Mouse (Mus musculus): ENCODE measurements around the gene Klhl6.
"Not testable (repeated sequence)": the region's sequence is repeated elsewhere in the genome, so short reads cannot be mapped to it uniquely, and the experiment has no call there.

The Klhl6 gene

DNA sequence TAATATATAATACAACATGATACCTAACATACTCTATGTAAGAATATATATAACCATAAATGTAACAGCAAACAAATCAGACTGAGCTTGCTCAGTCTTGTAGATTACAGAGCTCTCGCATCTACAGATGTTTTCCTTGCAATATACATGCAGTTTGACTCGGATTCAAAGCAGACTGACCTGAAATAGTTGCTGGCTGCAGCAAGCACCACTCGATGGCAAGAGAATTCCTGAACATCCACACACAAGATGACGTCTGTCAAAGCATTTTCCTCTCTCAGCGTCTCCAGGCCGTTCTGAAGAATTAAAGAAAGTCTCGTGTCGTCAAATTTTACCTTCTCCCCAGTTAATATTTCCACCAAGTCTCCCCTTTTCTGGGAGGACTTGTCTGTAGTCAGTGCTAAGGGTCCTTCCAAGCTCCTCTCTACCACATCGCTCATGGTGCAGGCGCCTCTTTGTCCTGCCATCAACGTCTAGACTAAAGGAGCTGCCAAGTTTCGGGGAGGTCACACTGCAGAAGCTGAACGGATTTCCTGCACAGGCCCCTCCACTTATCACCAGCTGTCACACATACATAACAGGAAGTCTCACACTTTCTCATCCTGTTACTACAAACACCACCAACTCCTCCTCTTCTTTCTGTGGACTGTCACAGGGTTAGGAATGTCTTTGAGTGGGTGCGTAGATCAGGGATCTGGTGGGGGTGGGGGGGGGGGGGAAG, at the start of gene Klhl6:
Gene Klhl6 (minus strand): TSS at position 501 of the 721 bp plus-strand sequence.
- no peak for DNase-seq (ENCODE audit: low spot score)

DNA sequence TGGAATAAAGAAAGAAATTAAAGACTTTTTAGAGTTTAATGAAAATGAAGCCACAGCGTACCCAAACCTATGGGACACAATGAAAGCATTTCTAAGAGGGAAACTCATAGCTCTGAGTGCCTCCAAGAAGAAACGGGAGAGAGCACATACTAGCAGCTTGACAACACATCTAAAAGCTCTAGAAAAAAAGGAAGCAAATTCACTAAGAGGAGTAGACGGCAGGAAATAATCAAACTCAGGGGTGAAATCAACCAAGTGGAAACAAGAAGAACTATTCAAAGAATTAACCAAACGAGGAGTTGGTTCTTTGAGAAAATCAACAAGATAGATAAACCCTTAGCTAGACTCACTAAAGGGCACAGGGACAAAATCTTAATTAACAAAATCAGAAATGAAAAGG, 44.4 kb upstream of the Klhl6 start:
- not testable (repeated sequence) for DNase-seq (ENCODE audit: low spot score)

DNA sequence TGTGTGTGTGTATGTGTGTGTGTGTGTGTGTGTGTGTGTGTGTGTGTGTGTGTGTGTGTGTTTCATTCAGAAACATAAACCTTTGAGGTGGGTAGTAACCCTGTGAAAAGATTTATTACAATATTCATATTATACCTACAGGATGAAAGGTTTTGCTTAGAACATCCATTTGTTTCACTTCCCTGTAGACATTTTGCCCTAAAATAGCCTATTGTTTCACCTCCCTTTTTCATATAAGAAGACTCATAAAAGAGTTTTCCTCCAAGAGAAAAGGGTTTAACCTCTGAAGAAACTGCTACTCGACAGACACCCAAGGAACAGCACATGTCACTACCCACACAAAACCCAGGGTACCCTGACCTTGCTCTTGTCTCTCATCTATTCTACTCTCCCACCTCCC, 40.0 kb upstream of the Klhl6 start:
- DNase-seq (ENCODE audit: low spot score): no peak

DNA sequence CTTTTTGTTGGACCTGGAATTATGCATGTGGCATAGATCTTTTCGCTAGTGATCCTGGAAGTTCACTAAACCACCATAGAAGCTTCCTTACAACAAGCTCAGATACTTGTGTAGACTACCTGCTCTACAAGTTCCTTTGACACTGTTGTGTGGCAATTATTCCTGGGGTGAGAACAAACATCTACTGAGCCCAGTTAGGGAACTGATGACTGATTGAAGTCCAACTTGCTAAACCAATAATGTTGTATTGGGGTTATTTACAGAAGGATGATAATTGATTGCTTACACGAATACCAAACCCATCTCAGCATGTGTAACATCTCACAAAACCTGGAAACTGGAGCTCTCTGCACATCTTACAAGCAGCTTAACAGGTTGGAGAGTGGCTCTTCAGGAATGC, 39.0 kb upstream of the Klhl6 start:
- DNase-seq (ENCODE audit: low spot score): no peak

DNA sequence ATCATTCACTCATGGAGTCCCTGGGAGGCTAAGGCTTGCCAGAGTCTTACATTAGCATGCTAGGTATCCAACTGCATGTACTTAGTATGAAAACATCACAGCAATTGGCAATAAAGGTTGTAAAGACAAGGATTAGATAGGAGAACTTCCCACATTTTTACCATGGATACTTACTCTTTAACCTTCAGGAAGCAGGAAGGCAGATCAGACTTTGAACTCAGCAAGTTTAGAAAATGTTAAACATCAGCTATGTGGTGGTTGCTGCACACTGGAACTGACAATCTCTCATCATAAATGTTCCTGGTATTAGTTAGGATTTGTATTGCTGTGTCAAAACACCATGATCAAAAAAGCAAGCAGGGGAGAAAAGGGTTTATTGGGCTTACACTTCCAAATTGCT, 29.8 kb upstream of the Klhl6 start:
- DNase-seq (ENCODE audit: low spot score): no peak

DNA sequence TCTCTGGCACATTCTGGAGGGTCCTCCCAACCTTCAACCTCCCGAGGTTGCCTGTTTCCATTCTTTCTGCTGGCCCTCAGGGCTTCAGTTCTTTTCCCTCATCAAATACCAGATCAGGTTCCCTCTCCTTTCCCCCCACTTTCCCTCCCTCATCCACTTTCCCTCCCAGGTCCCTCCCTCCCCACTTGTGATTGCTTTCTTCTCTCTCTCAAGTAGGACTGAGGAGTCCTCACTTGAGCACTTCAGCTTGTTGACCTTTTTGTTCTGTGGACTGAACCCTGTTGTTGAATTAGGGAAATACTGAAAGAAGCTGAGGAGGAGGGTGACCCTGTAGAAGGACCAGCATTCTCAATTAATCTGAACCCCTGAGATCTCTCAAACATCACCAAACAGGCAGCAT, 23.2 kb upstream of the Klhl6 start:
- no peak for DNase-seq (ENCODE audit: low spot score)

DNA sequence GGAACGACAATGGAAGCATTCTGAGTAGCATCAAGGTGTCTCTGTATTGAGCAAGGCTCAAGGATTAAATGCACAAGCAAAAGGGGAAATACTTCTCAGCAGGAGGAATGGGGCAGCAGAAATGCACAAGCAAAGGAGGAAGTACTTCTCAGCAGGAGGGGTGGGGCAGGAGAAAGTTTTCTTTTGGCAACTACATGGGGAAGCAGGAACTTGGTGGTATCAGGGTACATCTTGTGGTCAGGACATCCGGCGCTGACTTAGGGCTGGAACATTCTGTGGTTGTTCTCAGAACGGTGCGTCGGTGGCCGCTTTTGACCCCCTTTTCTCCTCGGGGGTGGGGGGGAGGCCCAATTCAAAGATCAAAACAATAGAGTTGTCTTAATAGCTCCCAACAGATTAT, 17.4 kb upstream of the Klhl6 start:
- DNase-seq (ENCODE audit: low spot score): not testable (repeated sequence)

DNA sequence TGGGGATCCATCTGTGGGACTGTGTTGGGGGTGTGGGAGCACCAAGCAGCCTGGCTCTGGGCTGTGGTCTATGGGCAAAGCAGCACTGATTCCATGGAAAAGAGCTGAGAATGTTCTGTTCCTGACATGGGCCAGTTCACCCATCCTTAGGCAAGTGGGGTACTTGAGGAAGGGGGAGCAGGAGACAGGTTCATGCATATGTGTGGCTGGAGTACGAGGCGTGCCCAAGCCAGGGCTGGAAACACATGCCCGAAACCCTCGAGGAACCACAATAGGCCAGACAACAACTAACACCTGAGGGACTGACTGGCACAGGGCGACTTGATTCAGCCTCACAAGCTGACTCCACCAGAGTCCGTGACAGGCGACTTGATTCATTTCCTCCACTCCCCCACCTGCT, 14.8 kb upstream of the Klhl6 start:
- no peak for DNase-seq (ENCODE audit: low spot score)

DNA sequence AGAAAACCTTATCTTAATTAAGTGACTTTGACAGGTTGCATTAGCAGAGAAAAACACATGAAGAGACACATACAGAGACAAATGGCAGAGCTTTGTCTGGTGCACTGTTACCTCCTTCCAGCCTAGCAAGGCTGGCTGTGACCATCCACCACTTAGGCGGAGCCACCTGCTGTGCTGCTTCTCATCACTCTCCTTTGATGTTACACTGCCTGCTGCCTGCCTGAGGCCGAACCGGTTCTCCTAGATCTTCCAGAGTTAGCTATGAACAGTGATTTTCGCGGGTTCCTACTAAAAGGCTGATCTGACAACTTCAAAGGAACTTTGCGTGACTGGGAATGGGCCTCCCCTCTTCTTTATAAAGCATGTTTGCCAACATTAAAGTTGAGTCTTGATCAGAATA, 14.1 kb upstream of the Klhl6 start:
- DNase-seq (ENCODE audit: low spot score): not testable (repeated sequence)

DNA sequence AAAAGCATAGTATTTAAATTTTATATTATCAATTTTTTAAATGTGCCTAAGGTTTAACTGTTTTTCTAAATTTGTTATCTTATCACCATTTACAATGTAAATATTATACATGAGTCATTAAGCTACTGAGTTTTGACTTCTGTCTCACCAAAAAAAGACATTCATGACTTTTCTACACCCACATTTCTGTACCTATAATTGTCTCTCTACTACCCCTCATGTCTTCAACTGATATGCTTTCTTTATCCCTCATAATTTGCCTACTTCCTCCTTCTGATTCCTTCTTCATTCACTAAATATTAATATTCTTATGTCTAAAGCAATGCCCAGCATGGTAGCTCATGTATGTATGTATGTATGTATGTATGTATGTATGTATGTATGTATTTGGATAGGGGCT, 13.0 kb upstream of the Klhl6 start:
- DNase-seq (ENCODE audit: low spot score): no peak

DNA sequence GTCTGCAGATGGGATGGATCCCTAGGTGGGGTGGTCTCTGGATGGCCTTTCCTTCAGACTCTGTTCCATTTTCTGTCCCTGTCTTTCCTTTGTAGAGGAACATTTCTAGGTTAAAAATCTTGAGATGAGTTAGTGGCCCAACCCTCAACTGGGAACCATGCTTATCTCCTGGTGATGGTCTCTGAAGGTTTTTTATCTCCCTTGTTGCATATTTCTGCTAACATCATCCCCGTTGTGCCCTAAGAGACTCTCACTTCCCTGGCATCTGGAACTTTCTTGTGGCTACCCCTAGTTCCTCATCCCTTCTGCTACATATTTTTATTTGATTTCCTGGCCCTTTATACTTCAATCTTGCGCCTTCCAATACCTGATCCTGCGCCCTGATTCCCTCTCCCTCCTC, 10.4 kb upstream of the Klhl6 start:
- no peak for DNase-seq (ENCODE audit: low spot score)

DNA sequence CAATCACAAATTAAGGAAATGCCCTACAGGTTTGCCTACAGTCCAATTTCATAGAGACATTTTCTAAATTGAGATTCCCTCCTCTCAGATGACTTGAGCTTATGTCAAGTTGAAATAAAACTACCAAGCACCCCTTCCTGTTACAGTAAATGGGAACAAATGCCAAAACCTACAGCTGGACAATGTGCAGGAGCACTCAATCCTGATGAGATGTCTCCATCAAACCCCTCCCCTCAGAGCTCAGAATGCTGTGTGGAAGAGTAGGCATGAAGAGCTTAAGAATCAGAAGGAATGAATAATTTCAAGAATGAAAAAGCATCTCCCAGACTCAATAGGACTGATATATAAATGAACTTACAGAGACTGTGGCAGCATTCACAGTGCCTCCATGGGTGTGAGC, 7.7 kb upstream of the Klhl6 start:
- DNase-seq (ENCODE audit: low spot score): no peak

DNA sequence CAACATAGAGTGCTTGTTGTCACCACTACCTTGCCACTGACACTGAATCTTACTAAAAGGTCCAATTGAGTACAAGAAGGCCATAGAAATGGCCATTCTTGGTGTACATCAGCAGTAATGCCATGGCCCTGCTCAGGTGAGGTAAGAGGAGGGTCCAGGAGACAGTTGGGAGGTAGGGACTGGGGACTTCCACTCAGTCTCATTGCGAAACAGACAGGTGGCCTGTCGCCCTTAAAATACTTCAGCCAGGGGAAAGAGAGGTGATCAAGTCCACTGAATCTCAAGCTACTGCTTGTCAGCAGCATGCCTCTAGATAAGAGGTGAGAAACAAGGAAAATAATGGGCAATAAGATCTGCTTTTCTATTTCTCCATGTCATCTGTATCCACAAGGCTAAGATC, 4.8 kb upstream of the Klhl6 start:
- DNase-seq (ENCODE audit: low spot score): no peak

DNA sequence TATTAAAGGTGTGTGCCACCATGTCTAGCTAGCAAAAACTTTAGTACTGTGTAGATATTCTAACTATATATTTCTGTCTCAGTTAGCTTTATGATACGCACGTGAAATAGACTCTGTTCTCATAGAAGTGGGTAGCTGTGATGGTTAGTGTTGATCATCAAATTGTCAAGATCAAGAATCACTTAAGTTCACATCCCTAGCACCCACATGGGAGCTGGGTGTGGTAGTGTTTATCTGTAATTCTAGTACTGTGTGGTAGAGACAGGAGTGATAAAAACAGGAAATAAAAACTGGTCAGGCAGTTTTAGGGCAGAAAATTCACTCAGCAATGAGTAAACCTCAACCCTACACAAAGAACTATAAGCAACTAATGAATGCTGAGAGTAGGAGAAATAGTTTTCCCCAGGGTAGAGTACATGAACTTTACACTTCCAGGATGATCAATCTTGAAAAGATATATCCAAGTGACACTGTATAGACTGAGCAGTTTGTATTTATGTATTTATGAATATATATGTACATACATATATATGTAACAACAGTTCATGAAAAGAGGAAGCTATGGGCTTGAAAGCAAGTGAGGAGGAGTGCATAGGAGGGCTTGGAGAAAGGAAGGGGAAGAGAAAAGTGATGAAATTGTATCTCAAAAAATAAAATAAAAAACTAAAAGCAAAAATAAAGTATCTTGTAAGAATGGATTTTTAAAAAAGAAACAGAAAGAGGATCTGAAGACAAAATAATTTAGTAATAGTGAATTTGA, 2.2 kb upstream of the Klhl6 start:
- DNase-seq (ENCODE audit: low spot score): no peak

DNA sequence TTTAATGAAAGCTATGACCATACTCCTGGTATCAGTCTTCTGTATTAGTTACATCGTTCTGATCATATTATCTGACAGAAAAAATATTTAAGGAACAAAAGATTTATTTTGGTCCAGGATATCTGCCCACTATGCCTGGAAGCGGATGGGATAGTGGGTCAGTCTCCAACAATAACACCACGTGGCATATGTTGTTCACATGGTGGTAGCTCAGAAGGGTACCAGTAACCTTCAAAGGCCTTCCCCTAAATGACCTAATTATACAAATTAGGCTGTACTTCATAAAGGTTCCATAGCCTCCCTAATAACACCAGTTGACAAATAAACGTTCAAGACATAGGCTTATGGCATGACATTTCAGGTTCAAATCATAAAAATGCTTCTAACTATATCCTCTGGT, 722 bp upstream of the Klhl6 start:
- DNase-seq (ENCODE audit: low spot score): no peak

DNA sequence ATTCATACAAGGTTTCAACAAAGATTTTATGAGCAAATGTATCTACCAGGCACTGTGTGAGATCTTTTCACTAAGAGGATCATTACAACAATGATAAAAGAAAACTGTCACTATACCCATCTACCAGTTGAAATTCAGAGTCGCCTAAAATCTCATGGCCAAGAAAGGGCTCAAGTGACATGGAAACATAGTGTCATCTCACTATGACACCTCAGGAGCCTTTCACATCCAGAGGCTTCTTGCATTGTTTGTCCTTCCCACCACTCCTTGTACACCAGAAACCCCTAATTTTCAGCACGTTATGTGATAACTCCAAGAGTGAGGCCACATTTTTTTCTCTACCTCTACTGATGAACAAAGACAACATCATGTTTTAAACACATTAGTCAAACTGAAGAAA, 1.2 kb downstream of the Klhl6 start:
- DNase-seq (ENCODE audit: low spot score): no peak

DNA sequence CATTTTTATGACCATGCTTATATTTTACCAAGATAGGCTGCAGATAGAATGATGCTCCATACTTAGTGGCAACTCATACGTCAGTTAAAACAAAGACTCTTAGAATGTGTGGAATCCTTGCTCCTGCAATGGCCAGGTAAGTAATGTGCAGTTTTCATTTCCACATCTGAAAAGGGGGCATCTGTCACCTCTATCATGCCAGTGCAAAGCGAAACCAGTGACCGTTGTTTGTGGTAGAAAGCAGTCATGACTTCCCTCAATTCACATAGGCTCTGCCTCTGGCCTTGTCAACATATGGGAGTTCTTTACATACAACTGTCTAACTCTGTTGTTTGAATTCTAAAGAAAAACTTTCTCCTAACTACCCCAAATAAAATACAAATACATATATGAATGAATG, 1.8 kb downstream of the Klhl6 start:
- DNase-seq (ENCODE audit: low spot score): no peak

DNA sequence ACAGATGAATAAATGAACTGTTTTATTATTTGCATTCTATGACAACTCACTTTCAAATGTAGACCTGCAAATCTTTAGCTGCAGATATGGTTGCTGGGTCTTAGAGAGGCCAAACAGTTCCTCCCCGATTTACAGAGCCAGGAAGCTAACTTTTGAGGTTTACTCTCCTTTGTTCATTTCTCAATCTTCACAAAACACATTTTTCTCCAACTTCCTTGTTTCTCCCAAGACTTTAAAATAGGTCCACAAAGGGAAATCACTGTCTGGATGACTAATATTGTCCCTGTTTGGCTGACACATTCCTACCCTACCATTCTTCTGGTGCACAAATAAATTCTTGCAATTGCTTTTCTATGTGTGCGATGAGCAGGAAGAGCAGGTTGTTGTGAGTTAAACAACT, 3.1 kb downstream of the Klhl6 start:
- no peak for DNase-seq (ENCODE audit: low spot score)

DNA sequence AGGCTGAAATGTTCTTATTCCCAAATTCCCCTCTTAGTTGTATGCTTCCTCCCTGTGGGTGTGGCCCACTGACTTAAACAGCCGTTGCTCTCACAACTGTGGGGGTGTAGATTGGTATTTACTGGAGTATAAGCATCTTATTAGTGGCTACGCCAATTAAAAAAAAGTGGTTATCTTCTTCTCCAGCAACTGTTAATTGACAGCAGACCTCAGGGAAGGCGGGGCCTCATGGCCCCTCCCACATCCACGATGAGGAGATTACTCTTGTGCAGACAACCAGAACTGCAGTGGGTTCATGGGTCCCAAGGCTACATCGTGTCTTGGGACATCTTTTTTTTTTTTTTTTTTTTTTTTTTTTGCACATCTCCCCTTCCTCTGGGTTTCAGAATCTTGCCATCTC, 5.6 kb downstream of the Klhl6 start:
- no peak for DNase-seq (ENCODE audit: low spot score)

DNA sequence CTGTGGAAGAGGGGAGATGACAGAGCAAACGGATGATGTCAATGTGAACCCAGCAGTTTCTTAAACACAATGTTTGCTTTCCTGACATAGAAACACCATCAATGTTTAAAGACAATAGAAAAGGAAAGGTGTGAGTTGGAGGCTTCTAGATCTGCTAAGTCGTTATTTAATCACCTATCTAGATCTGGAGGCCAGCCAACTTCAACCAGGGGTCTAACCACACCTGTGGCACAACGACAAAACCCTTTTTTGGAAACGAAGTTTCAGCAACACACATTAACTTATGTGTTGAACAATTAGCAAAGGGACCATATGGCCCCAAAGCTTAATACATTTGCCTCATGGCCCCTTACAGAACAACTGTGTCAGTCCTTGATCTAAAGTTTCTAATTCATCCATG, 6.0 kb downstream of the Klhl6 start:
- no peak for DNase-seq (ENCODE audit: low spot score)

DNA sequence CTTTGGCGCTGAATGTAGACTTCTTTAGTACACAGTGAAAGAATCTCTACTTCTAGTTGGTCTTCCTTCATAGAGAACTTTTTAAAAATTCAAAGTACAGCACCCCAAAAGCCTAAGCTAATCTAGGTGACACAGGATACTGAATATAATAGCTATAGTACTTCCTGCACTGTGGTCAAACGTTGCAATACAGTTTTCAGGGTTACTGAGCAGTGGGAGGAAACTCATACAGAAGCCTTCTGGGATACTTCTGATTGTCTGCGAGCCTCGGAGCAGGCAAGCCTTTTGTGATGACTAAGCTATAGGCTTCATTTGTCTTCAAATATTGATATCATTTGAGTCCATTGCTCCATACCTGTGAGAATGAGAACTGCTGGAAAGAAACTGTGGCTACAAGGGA, 7.4 kb downstream of the Klhl6 start:
- DNase-seq (ENCODE audit: low spot score): no peak

DNA sequence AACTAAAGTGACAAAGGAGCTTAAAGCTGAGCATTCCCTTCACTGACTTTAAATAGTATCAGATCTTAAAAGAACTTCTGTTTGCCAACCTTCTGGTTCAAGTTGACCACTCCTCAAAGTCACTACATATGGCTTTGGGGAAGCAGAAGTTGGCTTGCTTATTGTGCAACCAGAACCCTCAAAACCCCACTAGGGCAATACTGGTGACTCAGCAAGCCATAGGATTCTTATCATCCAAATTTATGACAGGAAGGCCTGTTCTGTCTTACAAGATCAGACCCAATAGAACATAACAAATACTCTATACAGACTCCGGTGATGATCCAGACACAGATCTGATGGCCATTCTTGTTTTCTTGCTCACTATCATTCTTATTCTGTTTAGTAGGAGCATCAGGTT, 9.4 kb downstream of the Klhl6 start:
- no peak for DNase-seq (ENCODE audit: low spot score)

DNA sequence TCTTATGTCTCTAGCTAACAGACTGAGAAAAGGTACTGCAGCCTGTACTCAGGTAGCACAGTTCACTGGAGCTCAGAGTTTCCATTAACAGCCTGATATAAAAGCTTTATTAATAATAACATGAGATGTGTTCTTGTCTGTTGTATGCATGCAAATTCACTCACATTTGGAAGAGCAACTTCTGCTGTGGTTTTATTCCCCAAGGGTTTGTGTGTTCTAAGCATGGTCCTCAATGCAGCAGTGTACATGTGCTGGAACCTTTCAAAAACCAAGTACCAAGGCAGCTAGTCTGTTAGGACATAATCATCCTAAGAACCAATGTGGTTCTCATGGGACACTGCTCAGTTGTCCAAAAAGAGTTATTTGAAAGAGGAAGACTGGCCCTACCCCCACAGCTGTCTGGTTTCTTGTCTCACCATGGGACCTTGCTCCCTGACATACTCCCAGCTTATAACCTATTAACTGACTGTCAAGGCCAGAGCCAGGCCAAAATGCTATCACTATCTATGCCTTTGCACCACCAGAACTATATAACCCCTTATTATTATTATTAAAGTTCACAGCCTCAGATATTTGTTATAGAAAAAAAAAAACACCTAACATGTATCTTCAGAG, 10.0 kb downstream of the Klhl6 start:
- DNase-seq (ENCODE audit: low spot score): no peak

DNA sequence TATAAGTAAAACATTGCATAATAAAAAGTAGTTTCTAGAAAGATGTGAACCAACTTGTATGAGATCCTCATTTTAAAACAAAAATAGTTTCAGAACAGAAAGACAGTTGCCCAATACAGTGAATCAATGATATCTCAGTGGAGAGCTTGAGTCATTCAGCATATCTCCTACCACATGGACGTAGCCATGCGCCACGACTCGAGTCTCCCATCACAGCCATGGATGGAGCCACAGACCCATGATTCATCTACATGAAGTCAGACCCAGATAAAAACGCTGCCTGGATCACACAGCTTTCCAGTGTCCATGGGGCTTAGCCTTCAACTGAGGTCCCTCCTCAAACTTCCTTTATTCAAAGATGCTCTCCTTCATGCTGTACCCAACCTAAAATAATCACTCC, 13.3 kb downstream of the Klhl6 start:
- DNase-seq (ENCODE audit: low spot score): no peak

All from testis, postnatal 10 days (tissue).